Mouse (Mus musculus): ENCODE data around the gene Cdc42.

The Cdc42 gene

DNA sequence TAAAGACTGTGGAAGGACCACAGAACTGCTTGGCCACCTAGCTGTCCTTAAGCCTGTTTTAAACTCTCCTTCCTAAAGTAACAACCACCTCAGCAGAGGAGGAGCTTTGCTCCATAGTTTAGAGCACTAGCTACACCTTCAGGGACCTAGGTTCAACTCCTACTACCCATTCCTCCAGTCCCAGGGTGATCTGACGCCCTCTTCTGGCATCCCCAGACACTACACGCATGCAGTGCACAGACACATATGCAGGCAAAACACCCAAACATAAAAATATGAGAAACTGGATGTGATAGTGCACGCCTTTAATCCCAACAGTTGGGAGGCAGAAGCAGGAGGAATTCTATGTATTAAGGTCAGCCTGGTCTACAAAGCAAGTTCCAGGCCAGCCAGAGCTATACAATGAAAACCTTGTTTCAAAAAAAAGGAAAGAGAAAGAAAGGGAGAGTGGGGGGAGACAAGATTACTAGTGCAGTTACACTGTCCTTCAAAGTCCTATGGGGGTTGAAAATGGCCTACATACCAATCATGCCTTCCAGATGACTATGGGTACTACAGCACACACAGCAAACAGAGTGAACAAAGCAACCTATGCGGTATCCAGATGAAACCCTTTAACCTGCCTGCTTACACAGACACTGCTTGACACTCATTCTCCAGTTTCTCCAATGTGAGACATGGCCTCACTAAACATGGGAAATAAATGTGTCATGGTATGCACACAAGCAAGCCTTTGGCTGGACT, 41.3 kb downstream of the Cdc42 start:
- no peak for DNase-seq (ENCODE audit: low spot score in 2 of 2)

GRCm38 (mm10) chr4:137315061-137315460, 42.5 kb downstream of the Cdc42 start:
- no peak for DNase-seq (ENCODE audit: low spot score in 2 of 2)

GRCm38 (mm10) chr4:137314561-137314960, 43.0 kb downstream of the Cdc42 start:
- DNase-seq (ENCODE audit: low spot score in 2 of 2): no peak

DNA sequence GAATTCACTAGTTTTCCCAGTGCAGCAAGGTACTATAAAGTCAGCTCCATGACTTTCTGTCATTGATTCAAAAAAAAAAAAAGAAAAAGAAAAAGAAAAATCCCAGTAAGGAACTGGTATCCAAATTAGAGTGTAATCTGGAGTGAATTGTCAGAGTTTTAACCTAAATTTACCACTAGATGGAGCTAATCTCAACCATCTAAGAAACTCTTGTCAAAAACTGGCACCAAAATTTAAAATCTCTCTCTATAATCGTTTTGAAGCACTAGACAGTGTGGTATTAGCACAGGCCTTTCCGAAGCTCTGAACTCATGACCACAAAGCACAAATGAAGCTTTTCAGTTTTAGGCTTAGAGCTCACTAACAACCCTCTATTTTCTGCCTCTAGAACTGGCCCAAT, 44.0 kb downstream of the Cdc42 start:
- no peak for DNase-seq (ENCODE audit: low spot score in 2 of 2)

DNA sequence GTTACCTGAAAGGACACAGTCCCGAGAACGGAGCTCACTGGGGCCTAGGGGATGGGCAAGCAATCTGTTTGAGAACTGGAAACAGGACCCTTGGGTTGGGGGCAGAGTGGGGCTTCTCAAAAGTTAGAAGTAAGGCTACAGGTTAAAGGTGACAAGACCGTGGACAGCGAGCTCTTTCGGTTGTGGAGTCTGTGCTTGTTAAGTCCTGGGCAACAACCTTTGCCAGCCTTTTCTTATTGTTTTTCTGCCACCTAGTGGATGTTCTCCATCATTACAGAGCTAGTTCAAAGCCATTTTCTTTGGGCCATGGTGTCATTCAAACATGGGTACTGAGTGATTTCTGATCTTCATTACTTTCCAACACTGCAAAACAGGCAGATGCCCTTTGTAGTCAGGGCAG, 49.1 kb downstream of the Cdc42 start:
- DNase-seq (ENCODE audit: low spot score in 2 of 2): peak; percentile 21 to 39

DNA sequence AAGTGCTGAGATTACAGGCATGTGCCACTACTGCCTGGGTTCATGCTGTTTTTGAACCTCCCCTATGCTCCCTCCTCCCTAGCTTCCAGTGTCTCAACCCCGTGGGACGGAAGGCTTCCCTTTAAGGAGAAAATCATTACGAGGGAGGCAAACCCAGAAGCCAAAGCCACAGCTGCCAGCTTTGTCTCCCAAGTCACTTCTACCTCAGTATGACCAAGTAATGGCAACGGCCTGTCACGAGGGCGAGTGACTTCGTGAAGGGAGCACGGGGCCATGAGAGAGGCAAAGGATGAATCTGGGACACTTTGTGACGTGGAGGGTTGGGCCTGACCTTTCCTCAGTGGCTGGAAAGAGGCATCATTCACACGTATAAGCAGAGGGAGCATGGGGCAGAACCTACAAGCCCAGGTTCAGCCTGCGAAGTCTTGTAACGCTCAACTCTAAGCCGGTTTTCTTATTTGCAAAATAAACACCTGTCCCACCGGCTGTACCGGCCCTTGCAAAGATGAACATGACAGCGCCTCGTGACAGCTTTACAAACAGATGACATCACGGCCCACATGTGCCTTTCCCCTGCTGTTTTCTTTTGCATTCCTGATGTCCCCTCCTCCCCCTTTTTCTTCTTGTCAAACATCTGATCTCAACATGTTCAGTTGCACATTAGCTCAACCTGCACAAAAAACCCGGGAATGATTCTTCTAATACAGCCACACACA, 50.4 kb downstream of the Cdc42 start:
- no peak for DNase-seq (ENCODE audit: low spot score in 2 of 2)

DNA sequence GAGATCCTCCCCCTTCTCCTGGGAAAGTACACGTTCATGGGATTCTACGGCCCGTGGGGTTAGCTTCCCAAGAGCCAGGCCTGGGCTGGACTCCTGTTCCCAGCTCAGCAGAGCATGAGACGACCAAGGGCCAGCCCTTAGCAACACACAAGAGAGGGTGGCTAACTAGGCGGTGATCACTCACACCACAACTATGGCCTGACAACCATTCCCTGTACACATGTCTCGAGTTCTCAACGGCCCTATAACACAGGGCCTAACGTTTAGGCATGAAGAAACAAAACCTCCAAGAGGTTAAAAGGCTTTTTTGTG, 51.0 kb downstream of the Cdc42 start:
- DNase-seq (ENCODE audit: low spot score in 2 of 2): no peak

DNA sequence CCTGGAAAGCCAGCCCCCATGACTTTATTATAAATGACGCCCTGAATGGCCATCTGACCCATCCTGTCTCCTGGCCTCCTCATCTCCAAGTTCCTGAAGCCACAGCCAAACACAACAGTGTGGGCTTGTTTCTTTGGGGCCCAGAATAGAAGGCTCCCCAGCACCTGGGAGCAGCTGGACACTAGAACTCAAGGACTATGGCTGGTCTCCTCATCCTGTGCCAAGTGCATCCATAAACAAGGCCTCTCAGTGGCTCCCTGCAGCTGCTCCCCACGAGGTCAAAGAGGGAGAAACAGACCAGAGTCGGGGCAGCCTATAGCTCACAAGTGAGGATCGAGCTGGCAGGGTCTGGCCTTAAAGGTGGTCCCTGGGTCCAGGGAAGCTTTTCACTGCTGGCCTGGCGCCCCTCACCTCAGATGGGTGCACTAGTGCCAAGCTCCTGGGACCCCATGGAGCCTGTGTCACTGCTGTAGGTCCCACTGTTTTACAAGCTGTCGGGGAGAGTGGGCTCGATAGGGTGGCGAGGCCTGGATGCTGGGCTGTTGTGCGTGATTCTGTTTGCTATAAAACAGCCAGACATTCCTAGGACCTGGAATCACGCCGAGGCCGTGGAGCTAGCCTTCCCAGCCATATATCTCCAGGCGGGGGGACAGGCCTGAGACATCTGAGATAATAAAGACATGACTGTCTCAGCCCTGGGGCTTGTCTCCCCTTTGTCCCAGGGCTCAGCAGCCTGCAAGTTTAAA, 51.5 kb downstream of the Cdc42 start:
- peak; percentile 38 to 49 for DNase-seq (ENCODE audit: low spot score in 2 of 2)

- no peak for DNase-seq (ENCODE audit: low spot score in 2 of 2)
Measured at GRCm38 (mm10) chr4:137305066-137305465, 52.5 kb downstream of the Cdc42 start.

- DNase-seq (ENCODE audit: low spot score in 2 of 2): no peak
Measured at GRCm38 (mm10) chr4:137304106-137304505, 53.4 kb downstream of the Cdc42 start.

GRCm38 (mm10) chr4:137301635-137302034, 55.9 kb downstream of the Cdc42 start:
- no peak for DNase-seq (ENCODE audit: low spot score in 2 of 2)

- DNase-seq (ENCODE audit: low spot score in 2 of 2): no peak
Measured at GRCm38 (mm10) chr4:137300227-137300626, 57.3 kb downstream of the Cdc42 start.

DNA sequence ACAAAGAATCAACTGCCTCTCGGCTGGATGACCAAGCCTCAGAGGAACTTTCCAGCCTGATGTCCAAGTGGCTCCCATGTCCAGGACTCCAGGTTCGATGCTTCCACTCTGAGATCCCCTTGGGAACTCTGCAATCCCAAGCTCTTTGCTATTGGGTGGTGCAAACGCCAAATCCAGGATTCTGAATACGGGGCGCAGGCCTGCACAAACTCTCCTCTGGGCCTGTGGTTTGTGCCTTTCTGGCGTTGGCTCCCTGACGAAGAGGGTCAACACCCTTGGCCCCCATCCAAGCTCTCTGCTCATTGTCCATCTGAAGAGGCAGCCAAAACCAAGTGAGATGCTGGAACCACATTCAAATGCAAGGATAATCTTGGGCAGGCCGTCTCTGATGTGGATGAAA, 59.1 kb downstream of the Cdc42 start:
- DNase-seq (ENCODE audit: low spot score in 2 of 2): peak; percentile 64 to 65

DNA sequence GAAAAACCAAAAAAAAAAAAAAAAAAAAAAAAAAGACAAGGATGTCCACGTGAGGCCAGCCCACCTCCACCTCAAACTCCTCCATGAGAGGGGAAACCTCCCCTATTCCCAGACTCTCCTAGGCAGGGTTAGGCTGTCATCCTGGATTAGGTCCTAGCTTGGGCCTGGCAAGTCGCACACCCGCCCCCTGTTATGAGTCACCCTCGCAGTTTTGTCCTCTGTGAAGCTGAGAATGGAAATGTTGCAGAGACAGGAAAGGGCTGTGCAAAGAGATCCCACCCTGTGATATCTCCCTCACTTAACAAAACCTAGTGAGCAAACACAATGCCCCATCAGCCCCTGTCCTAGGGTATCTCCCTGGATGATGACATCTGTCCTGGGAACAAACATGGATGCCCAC, 59.9 kb downstream of the Cdc42 start:
- DNase-seq (ENCODE audit: low spot score in 2 of 2): no peak

DNA sequence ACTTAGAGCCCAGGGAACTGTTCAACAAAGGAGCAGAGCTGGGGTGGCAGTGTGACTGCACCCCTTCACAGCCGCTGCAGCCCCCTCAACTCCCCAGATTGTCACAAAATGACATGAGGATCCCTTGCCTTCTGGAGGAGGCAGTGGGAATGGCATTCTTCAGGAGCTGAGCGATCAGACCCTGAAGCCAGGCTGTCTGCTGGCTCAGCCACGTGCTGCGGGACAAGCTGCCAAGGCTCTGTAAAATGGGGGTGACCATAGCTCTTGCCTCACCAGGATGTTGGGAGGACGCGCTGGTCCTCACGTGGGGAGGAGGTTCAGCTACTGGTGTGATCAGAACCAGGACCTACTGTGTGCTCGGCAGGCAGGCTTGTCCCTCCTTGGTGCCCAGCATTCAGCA, 62.6 kb downstream of the Cdc42 start:
- DNase-seq (ENCODE audit: low spot score in 2 of 2): no peak

DNA sequence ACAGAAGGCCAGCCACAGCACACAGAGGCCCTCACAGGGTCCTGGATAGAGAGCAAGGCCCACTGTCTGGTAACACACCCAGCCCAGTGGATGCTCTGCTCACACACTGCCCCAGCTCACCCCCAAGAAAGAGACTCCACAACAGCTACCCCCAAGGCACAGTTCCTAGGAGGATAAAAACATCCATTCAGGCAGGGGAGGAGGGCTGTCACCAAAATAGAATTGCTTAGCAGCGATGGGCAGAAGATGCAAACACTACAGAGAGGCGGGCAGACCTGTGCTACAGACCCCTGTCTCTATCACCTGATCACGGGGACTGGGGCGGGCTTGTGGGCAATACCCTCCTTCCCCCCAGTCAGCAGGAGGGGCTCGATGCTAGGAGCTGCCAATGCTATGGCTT, 63.0 kb downstream of the Cdc42 start:
- no peak for DNase-seq (ENCODE audit: low spot score in 2 of 2)

DNA sequence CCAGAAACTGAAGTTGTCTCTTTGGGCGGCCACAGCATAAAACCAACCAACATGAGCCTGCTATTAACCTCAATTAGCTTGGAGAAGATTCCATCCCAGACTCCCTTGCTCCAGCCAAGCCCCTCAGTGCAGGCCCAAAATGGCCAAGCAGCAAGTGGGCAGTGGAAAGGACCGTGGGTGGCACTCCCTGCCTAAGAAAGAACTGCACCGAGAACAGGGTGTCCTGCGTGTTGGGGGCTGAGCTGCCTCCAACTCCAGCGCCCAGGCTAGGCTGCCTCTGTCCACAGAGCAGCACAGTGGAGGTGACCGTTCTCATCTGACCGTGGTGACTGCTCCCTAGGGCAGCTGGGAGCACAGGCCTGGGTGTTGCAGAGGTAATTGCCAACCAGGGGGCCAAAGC, 63.5 kb downstream of the Cdc42 start:
- no peak for DNase-seq (ENCODE audit: low spot score in 2 of 2)

DNA sequence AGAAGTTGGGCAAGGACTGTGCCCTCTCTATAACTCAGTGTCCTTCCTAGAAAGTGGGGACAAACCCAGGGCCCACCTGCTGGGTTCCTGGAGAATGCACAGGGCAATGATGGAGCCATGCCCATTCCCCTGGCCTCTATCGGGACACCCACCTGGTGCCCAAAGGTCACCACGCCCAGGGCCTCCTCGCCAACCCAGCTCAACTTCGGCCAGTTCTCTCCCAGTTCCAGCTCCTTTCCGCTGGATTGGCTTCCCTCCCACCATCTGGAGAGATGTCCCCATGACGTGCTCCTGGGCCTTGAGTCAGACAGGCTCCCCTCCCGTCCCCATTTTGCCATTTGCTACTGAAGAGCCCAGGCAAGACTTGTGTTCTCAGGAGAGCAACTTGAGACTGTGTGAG, 64.9 kb downstream of the Cdc42 start:
- DNase-seq (ENCODE audit: low spot score in 2 of 2): peak; percentile 23 to 30

GRCm38 (mm10) chr4:137290250-137290649, 67.3 kb downstream of the Cdc42 start:
- no peak for DNase-seq (ENCODE audit: low spot score in 2 of 2)

DNA sequence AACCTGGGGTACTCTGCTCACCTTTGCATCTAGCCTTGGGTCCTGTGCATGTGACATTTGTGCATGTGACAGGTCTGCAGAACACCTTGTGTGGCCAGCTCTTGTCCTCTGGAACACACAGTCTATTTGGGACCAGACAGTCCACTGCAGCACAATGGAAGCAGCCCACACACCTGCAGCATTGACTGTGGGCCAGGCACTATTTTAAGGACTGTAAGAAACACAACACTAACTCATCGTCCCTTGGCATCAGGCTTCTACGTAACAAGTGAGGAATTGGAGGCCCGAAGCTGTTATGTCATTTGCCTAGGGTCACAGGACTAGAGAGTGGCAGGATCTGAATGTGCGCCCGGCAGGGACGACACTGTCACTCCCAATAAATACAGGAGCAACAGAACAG, 67.8 kb downstream of the Cdc42 start:
- DNase-seq (ENCODE audit: low spot score in 2 of 2): no peak

DNA sequence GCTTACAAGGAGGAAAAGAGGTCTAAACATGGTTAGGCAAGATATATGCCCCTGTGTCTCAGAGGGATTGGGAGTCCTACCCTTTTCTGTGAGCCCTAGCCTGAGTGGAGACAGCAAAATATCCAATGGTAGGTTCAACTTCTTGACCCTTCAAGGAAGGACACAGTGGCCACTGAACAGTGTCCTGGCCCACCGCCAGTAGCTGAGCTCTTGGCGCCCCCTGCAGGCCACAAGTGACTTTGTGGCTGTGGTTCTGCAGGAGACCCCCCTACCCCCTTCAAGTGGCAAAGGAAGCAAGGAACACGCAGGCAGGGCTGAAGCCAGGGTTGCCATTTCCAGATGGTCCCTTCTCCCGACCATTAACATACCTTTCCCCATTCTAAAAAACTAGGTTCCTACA, 69.7 kb downstream of the Cdc42 start:
- no peak for DNase-seq (ENCODE audit: low spot score in 2 of 2)

DNA sequence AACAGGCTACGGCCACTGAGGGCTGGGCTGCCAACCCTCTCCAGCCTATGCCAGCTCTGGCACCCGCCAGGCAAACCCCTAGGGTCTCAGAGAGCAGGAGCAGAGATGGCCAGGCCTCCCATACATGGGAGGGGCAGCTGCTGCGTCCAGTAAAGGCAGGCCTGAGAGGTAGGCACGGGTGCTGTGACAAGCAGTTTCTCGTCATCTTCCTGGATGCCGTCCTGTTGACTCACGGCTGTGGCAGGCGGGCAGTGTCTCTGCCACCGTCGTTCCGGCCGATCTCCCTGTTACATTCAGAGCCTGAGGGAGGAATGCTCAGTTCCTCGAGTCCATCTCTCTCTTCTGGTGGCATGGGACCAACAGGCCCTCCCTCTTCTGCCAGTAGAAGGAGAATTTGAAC, 70.3 kb downstream of the Cdc42 start:
- no peak for DNase-seq (ENCODE audit: low spot score in 2 of 2)

- DNase-seq (ENCODE audit: low spot score in 2 of 2): no peak
Measured at GRCm38 (mm10) chr4:137286662-137286953, 70.9 kb downstream of the Cdc42 start.

All from heart, adult 9 months (tissue).